Mouse (Mus musculus): ENCODE results near the gene Kcna4.

Kcna4 gene

DNA sequence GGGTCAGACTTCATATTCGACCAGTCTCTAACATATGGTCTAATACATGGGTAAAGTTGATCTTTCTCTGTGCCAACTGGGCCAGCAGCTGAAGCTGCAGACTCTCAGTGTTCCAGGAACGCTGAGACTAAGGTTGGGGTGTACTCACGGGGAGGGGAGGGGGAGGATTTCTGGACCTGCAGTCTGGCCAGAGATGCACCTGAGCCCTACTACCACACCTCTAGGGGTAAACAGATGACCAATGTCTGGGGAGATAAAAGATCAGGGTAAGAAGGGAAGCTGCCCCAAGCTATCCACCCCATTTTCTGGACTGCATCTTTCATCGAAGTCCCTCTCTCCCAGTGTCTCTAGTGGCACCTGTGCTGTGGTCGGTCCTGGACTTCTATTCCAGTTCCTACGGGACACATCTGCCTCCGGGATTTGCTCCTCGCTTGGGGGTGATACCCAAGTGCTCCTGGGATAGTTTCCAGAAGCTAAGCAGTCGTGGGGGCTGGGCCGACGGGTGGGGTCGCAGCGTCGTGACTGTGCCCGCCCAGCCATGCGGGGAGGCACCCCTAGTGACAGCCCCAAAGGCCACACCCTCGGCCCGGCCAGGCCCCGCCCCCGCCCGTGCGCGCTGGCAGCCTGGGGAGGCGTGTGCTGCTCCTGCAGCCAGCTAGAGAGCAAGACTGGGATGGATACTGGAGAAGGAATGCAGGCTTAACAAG lies at the start of gene Kcna4:
Kcna4 (plus strand) TSS at position 650 of the 707 bp plus-strand sequence.
- DNase-seq (ENCODE audit: low spot score), result no peak

DNA sequence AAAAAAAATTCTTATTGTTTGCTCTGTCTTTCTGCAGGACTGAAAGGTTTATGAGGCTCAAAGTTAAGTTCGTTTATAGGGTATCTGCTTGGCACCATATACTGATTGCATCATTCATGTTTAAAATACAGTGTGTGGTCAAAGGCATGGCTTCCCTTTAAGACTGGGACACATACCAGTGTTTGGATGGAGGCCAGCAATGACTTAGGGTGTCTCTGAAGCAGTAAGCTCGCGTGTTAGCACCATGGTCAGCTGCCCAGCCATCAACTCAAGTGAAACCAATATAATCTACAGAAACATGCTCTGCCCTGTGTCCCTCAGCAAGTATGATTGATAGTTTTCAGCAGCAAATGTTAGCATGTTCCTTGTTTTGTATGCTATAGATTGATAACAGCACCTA lies 32.3 kb upstream of the Kcna4 start:
- no peak for DNase-seq (ENCODE audit: low spot score)

DNA sequence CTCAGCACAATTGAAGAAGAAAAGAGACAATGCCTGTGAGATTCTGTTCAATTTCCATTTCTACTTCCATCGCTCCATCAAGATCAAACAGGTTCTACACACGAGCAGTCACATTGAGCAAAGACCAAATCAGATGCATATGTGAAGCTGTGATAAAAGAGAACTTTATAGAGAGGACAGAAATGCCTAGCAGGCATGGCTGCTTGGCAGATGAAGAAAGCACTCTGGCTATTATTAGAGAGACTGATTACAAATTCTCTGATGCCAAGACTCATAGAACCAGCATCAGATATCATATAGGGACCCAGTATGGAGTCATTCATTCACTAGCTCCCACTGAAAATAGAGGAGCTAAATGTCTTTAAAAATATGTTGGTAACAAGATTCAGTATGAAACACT lies 24.2 kb upstream of the Kcna4 start:
- DNase-seq (ENCODE audit: low spot score), result no peak

DNA sequence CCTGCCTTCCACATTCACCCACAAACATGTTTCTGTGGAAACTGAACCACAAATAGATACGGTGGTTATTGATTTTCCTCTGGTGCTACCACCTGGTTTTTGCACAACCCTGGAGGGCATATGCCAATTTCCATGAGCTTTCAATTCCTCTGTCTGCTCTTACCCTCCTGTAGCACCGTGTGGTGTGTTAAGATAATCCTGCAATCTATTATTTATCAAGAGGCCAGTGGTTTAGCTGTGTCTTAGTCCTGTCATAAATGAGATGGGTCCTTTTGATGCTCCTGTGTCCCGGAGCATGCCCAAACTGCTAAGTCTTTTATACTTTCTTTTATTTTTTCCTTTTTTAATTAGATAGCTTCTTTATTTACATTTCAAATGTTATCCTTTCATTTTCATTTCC lies 20.4 kb upstream of the Kcna4 start:
- no peak for DNase-seq (ENCODE audit: low spot score)

DNA sequence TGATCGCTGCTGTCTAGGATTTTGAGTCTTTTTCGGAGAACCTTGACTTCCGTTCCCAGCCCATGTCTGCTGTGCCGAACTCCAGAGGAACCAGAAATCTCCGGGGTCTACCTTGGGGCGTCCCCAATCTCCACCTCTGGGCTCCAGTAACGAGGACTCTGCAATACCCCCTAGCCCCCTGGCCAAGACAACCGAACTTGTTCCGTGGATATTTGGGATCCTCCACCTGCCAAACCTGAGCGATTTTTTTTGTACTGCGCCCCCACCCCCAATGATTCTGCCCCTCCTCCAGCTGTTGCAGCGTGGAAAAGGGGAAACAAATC lies 219 bp downstream of the Kcna4 start:
- no peak for DNase-seq (ENCODE audit: low spot score)

DNA sequence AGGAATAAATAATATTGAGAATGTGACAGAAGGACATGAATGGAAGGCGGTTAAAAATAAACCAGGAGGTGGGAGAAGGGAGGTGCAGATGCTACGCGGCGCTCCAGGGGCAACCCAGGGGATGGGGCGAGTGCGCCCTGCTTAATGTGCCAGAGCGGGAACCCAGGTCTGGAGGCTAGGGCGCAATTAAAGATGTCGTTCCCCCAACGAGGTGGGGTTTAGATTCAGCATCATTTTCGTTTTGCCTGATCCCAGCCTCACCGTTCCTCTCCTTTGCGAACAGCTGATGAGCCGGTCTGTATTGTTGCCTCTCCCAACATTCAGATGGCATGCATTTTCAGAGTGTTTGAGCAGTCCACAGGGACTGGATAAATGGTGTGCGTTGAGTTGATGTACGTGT lies 703 bp downstream of the Kcna4 start:
- DNase-seq (ENCODE audit: low spot score), result no peak

DNA sequence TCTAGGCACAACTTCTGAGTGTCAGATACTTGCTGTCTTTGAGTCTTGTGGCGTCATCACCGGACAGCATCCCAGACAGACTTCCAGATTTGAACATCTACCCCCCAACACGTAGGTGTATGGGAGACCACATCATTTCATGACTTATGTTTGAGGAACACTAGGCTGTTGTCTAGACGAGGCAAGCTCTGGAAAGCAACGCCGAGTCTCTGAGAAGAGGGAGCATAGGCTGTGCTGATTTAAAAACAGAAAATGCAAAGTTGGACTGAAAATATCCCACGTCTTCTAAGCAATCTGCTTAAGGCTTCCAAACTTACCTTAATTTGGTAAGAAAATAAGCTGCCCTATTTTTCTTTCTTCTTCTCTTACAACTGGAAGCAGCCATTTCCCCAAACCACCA lies 4.1 kb downstream of the Kcna4 start:
- no peak for DNase-seq (ENCODE audit: low spot score)

DNA sequence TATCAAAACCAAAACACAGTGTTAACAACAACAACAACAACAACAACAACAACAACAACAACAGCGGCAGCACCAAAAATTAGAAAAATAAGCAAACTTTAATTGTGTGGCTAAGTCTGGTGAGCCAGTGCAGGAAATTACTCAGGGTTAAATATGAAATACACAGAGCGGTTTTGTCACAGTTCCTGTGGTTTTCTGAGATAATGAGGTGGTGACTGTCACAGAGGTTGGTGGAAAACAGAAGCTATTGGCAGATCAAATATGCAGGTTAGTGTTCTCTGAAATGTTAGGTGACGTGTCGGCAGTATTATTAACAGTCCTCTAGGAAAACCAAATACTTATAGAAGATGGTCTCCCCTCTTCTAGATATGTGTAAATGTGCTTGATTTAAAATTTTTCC lies 11.4 kb downstream of the Kcna4 start:
- no peak for DNase-seq (ENCODE audit: low spot score)

DNA sequence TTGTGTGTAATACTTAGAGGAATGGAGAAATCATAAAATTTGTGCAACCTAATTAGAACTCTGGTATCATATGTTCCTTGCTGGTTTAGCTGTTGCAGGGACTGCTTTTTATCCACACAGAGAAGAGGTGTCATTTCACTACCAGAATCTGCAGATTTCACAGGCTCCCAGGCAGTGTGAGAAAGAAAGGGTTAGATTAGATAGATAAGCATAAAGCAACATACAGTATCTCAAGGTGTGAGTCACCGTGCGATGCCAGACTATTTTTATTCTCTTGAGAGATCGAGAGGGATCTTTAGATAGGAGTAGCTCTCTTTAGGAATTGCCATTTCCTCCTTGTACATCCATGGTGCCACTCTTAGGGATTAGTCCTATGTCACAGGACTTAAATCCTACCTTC lies 14.3 kb downstream of the Kcna4 start:
- DNase-seq (ENCODE audit: low spot score), result no peak

DNA sequence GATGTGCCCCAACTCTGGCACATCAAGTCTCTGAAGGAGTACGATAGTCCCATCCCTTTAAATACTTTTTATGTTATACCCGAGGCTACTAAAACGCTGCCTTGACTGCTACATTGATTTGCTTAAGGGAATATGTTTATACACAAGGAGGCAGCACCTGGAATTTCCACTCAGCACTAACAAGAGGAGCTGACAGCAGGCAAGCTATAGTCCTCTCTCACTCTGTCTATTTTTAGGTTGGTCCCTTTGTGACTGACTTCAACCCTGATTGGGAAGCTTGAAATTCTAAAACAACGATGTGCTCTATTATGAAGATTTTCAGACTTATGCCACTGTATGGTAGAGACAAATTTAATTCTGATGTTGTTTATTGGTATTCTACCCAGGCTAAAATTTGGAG lies 15.6 kb downstream of the Kcna4 start:
- DNase-seq (ENCODE audit: low spot score), result no peak

DNA sequence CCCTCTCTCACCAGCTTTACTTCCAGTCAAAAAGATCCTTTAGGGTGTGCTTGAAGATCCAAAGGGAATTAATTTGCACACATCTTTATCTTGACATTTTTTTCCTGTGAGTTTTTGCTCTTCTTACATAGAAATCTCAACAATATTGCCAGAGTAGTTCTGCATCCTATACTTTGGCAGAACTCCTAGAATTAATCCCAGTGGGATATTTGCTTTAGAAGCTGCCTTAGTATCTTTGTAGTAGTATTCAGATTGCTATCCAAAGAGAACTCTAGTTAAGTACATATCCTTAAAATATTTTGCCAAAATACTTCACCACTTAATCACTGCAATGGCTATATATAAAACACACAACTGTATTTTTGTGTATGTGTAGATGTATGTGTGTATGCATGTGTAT lies 28.2 kb downstream of the Kcna4 start:
- DNase-seq (ENCODE audit: low spot score), result no peak

DNA sequence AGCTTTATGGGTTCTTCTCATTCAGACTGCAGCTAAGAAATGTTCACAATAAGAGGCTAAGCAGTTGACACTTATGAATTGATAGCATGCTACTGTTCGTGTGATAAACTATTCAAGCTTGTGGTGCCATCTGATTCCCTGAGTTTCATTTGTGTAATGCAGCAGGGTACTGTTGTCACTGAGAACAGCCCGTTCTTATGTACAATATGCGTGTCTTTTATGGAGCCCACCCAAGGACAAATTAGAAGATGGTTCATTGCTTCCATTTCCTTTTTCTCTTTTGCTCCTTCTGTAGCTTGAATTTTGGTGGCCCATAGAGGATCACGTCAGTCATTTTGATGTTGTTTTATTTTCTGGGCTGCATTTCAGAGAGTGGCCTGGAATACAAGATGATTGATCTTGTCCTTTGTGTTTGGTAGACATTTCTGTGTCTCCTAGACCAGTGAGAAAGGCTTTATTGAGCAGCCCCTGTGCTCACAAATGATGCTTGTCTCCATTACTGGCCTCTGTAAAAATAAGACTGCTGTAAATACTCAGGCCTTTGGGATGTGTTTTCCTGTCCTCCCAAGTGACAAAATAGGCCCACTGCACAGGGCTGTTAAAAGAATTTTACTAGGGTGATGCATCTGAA lies 31.3 kb downstream of the Kcna4 start:
- DNase-seq (ENCODE audit: low spot score), result no peak

DNA sequence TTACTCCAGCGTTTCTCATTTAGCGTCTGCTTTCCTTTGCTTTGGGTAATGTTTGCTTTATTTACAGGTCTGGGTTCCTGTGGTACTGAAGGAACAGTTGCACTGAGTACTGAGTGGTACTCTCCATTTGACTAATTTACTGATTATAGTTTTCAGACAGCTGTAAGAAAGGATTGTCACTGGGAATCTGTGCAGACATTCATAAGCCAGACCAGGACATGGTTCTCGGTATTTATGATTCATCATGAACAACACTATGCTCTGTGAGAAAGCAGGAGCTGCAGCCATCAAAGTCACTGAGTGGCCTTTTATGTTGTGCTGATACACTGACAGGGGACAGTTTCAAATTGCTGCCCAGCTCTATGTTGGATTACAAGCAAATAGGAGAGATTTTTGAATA lies 33.7 kb downstream of the Kcna4 start:
- no peak for DNase-seq (ENCODE audit: low spot score)

DNA sequence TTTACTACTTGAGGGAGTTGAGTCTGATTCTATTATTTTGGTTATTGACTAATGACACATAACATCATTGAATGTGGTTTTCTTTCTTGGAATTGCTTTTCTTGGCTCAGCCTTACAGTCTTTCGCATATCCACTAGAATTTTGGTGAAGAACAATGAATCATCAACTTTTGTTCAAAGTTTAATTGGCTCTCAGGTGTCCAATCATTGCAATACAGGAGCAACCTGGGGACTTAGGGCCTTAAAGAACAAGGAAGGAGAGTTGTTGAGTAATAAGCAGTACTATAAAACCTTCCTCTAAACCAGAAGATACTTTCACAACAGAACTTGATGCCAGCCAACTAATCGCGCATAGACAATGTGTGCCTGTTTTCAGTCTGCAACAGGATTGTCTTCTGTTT lies 36.8 kb downstream of the Kcna4 start:
- DNase-seq (ENCODE audit: low spot score), result no peak

DNA sequence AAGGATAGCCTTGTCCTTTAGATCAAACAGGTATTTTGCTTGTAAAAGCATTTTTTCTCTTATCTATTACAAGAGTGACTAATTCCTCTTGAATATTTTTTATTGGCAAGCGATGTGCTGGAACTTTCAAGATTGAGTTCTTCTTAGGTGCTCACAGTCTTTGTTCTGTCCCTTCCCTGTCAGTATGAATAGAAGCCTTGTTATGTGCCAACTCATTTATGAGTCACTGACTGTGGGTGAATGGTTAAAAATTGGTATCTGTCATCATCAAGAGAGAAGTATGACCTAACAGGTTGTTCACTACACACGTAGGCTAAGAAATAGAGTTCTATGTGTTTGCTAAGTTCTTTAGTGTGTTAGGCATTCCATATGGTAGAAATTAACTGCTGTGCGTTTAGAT lies 50.9 kb downstream of the Kcna4 start:
- DNase-seq (ENCODE audit: low spot score), result no peak

DNA sequence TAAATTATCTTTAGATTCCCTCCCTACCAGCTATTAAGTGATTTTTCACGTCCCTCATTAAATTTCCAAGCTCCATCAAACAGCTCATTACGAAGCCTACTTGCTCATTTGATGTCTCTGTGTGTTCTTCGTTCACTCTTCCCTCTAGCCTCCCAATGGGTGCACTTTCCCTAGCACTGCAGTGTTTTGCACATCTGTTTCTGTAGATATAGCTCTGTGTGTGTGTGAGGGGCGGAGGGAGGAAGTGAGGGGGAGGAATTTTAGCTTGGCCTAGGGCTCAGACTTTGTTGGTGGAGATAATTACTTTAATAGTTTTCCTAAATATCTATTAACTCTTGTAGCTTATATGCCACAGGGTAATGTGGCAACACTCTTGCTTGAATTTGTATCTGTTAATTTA lies 54.4 kb downstream of the Kcna4 start:
- no peak for DNase-seq (ENCODE audit: low spot score)

DNA sequence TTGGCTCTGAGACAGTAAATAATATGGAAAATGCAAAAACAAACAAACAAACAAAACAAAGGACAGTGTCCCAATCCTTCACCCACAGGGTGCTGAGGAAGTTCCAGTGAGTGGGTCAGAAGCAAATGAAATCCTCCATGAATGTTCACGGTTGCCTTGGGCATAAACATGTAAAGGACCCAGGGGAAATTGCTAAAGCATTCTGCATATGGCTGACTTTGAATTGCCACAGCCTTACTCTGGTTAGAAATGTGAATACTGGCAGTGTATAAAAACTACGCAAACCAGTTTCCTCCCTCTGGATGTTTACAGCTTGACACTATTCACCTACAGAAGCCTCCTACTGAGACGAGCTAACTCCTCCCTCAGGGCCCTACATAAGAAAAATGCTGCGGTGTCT lies 54.9 kb downstream of the Kcna4 start:
- DNase-seq (ENCODE audit: low spot score), result no peak

All from spleen, adult 12 weeks (tissue).